Mouse (Mus musculus): ENCODE measurements around the gene Gstm5.

DNA sequence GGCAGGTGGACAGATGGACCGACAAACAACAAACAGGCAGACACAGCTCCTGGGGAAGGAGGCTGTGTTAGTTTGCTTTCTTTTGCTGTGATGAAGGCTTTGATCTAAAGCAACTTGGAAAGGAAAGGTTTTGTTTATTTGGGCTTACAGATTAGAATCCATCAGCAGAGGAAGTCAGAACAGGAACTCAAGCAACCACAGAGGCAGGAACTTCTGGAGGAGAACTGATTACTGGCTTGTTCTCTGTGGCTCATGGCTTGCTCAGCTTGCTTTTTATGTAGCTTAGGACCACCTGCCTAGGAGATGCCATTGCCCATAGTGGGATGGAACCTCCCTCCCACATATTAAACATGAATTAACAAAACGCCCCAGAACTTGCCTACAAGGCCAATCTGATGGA, 33.1 kb upstream of the Gstm5 start:
- no peak for TF ChIP-seq CTCF (IDR thresholded peaks at IDR 0.05; ENCODE audit: low read depth)
- no peak for TF ChIP-seq EP300 (optimal IDR thresholded peaks at IDR 0.05)

Measured in stomach, postnatal 0 days (tissue).